Mouse (Mus musculus) 3134 (cell line): ENCODE measurements around the gene Gm20481.
"Not testable (repeated sequence)": the region's sequence is repeated elsewhere in the genome, so short reads cannot be mapped to it uniquely, and the experiment has no call there.

Experiments used
- DNase-seq: peaks from one replicate; pipeline ENCODE4 v3.0.0-alpha.2; 2011; ENCODE audit warnings: low spot score; ENCODE audit not compliant: insufficient read length; ENCODE audit errors: extremely low read depth

The Gm20481 gene

DNA sequence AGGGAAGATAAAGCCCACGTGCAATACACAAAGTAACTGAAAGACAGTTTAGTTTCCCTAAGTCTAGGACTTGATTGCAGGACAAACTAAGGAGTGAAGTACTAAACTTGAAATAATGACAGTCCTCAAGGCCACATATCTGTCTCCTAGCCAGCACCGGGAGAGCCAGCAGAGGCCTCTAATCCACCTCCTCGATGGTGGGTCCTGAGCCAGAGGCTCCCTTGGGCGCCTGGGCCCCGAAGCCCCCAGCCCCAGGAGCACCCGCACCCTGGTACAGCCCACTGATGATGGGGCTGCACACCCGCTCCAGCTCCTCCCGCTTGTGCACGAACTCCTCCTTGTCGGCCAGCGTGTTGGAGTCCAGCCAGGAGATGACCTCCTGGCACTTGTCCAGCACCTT is at the start of gene Gm20481:
Gene Gm20481 (plus strand): TSS at position 91 of the 400 bp plus-strand sequence.
- DNase-seq = not testable (repeated sequence)

DNA sequence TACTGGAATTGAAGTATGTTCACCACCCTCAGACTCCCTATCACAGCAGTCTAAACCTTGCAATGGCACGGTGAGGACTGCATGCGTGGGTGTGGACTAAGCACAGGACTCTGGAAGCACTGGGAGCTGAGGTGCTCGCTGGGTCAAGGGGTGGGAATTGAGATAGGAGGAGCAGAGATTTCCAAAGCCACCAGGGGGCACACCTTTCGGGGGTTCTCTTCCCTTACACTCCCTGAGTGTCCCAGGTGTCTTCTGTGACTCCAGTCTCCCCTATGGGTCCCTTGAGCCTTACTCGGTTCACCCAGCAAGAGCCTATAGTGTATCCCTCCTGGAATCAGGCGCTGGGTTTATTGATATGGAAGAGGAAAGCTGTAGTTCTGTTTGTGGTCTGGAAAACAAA is 46.8 kb upstream of the Gm20481 start:
- no peak for DNase-seq

DNA sequence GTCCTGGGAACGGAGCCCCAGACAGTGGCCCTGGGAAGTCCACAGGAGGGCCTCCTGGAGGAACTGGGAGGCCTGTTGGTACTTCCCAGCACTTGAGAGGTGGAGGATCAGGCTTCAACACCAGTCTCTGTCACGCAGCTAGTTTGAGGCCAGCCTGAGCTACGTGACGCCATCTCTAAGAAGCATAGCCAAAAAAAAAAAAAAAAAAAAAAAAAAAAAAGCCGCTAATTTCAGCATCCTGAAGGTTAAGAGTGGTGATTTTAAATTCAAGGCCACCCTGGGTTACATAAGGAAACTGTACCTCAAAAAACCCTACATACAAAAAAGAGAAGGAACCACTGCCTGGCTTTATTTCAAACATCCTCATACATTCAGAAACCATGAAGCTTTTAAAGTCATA is 45.5 kb upstream of the Gm20481 start:
- DNase-seq = no peak

DNA sequence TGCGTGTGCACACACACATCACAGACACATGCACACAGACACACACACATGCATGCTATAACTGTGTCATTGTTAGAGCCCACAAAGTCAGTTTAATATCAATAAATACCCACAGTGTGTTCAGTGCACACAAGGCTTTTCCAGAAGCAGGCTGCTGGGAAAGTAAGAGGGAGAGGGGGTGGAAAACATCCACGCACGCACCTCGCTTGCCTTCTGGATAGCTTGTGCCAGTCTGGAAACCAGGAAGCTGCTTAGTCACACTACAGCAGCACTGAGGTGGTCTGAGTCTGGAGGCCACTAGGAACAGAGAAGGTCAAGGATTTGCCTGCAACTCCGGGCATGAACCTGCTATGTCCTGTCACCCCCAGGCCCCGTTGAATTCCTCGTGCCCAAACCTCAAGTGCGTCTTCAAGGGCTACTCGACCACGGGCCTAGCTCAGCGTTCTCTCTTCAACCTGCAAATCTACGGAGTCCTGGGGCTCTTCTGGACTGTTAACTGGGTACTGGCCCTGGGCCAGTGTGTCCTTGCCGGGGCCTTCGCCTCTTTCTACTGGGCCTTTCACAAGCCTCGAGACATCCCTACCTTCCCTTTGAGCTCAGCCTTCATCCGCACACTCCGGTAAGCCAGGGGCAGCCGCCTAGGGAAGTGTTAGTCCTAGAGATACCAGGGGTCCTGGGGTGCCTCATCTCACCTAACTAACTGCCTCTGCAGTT is 42.2 kb upstream of the Gm20481 start:
- DNase-seq = no peak

DNA sequence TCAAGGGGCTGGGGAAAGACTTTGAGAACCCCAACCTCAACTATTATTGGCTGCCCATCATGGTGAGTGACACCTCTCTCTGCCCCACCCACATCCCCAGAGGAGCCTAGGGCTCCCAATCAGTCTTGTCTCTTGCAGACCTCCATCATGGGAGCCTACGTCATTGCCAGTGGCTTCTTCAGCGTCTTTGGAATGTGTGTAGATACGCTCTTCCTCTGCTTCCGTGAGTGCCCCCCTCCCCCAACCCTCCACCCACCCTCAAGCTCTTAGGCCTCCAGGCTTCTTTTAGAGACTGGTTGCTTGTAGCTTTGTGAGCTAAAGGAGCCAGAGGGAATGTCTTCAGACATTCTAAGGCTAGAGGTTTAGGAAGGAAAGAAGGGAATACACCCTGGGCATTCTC is 40.9 kb upstream of the Gm20481 start:
- no peak for DNase-seq

DNA sequence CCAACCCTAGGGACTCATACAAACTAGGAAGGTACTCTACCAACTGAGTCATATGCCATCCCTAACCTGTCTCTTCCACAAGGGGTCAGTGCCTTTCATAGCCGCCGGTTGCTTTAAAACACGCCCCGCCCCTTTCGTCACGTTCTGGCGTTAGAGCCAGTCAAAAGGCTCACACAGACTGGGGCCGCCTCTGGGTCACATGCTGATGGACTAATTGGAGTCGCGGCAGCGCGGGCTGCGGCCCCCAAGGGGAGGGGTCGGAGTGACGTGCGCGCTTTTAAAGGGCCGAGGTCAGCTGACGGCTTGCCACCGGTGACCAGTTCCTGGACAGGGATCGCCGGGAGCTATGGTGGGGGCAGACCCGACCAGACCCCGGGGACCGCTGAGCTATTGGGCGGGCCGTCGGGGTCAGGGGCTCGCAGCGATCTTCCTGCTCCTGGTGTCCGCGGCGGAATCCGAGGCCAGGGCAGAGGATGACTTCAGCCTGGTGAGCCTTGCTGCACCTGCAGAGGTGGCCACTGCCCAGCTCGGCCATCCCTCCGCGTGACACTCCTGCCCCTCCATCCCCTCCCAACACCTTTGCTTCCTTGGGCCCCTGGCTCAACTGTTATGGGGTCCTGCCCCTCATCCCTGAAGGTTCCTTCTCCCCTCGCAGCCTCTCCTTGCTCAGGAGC is 38.5 kb upstream of the Gm20481 start, which contains the start of gene Neu1:
Gene Neu1 (plus strand): TSS at position 193 of the 674 bp plus-strand sequence.
- peak; percentile 96 for DNase-seq

DNA sequence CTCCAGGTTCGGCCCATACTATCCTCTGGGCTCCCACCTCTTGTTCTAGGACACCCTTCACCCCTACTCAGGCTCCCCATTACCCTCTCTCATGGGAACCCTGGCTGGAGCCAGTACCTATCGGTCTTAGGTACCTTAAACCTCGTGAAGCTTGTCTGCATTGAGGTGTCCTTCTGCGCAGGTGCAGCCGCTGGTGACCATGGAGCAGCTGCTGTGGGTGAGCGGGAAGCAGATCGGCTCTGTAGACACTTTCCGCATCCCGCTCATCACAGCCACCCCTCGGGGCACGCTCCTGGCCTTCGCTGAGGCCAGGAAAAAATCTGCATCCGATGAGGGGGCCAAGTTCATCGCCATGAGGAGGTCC is 38.0 kb upstream of the Gm20481 start:
- DNase-seq = no peak

DNA sequence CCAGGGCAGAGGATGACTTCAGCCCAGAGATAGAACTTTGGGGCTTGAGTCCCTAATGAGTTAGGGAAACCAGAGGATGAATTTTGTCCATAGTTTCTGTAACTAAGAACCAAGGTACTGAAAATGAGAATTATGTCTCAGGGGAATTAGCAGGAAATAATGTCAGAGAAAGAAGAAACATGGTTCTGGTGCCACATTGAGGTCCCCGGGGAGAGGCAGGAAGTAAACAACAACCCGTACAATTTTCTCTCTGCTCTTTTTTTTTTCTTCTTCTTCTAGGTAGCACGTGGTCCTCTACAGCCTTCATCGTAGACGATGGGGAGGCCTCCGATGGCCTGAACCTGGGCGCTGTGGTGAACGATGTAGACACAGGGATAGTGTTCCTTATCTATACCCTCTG is 37.4 kb upstream of the Gm20481 start:
- no peak for DNase-seq

DNA sequence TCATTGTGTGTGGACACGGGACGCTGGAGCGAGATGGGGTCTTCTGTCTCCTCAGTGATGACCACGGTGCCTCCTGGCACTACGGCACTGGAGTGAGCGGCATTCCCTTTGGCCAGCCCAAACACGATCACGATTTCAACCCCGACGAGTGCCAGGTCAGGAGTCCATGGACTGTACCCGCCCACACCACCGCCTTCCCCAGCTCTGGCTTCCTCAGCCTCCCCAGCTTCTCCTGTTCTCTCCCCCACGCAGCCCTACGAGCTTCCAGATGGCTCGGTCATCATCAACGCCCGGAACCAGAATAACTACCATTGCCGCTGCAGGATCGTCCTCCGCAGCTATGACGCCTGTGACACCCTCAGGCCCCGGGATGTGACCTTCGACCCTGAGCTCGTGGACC is 35.7 kb upstream of the Gm20481 start:
- DNase-seq = no peak

DNA sequence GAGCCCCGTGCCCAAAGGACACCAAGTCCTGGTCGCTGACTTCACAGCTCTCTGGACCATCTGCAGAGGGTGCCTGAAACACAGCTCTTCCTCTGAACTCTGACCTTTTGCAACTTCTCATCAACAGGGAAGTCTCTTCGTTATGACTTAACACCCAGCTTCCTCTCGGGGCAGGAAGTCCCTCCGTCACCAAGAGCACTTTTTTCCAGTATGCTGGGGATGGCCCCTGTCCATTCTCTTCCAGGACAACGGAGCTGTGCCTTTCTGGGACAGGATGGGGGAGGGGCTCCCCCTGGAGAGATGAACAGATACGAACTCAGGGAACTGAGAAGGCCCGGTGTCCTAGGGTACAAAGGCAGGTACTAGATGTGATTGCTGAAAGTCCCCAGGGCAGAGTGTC is 34.9 kb upstream of the Gm20481 start:
- no peak for DNase-seq

DNA sequence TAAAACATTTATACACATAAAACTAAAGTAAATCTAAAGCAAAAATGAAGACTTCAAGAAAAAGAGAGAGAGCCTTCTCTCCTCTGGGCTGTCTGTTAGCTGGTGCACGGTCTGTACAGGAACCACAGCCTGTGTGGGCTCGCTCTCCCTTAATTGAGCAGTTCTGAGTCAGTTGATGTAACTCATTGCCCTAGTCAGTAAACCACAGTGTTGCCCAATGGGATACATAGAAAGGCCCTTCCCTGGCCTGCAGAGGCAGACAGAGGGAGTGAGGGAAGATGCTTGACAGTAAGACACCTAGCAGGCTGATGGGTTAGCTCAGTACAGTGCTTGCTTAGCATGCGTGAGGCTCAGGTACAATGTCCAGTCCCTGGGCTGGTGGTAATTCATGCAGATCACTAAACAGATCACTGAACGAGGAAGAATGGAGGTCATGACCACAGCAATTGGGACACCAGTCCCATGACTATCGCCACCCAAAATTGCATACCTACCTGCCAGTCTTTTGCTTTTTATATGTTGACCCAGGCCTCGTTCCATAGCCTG is 31.7 kb upstream of the Gm20481 start:
- no peak for DNase-seq

DNA sequence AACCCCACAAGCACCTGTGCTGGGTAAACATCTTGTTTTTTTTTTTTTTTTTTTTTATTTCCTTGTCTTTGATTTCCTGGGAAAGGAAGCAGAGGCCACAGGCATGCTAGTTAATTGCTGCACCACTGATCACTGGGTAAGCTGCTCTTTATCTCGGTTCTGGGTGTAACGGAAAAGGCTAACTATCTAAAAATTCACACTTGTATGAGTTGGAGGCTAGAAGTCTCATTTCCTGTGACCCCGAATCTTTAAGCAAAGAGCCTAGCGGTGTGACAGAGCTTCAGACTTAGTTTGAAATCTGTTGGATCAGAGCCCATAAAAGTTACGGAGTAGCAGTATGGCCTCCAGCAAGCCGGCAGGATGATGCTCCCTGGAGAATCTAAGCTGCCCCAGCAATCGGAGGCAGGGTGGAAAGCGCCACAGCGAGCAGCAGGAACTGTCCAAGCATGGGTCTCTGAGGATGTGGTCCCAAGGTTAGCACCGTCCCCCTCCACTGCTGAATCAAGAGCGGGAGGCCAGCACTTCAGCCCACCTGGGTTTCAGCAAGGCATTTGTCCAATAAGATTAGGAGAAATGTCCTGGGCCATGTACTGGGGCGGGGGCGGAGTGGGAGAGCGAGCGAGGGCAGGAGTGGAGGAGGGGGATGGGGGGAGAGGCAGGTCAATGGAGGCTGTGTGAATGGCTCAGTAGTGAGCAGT is 28.2 kb upstream of the Gm20481 start:
- DNase-seq = no peak

DNA sequence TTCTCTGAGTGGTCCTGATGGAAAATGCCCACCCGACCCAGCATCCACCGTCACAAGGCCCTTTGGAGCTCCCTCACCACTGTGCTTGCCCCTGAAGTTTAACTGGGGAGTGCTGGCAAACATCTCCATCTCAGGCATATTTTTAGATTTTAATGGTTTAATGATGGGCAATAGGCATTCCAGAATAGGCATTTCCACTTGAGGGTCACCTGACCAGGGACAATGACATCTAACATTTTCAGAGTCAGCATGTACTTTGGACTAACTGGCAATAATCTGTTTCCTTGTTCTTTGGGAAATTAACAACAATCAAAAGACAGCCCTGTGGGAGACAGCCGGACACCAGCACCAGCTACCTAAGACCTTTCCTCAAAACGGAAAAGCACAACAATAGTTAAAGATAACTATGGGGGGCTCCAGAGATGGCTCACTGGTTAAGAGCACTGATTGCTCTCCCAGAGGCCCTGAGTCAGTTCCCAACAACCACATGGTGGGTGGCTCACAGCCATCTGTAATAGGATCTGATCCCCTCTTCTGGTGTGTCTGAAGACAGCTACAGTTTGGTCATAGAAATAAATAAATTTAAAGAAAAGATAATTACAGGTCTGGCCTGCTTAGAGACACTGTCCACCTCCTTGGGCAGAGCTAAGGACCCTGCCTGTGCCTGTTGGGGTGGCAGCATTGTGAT is 26.4 kb upstream of the Gm20481 start:
- no peak for DNase-seq

DNA sequence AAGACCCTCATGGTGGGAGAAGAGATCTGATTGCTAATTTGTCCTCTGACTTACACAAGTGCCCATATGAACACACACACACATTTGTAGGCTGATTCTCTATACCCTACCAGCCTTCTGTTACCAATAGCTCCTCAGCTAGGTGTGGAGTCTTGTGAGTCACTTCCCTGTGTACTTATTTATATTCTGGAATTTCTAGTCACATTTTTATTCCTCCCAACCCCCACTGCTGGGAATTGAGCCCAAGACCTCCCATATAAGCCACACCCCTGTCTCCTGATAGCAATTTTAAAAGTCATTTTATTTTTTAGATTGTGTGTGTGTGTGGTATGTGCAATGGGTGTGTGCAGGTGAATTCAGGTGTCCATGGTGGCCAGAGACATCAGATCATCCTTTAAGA is 25.4 kb upstream of the Gm20481 start:
- DNase-seq = no peak

DNA sequence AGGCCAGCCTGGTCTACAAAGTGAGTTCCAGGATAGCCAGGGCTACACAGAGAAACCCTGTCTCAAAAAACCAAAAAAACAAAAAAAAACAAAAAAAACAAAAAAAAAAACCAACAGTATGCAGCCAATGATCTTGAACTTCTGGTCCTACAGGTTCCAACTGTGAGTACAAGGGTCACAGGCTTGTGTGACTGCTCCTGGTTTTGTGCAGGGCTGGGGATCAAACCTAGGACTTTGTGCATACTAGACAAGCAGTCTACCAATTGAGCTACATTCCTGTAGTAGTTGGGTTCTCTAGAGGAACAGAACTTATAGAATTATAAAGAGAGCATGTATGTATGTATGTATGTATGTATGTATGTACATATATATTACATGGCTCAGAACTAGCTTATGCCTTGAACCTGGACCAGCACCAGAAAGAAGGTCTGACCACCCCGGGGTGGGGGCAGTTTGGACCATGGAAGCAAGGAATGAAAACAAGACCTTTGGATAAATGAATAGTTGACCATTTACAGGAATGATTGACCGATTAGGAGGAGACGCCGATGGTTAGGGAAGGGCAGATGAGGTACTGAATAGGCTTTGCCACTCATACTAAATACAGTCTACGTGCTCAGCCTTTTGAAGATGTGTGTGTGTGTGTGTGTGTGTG is 23.1 kb upstream of the Gm20481 start:
- DNase-seq = no peak

DNA sequence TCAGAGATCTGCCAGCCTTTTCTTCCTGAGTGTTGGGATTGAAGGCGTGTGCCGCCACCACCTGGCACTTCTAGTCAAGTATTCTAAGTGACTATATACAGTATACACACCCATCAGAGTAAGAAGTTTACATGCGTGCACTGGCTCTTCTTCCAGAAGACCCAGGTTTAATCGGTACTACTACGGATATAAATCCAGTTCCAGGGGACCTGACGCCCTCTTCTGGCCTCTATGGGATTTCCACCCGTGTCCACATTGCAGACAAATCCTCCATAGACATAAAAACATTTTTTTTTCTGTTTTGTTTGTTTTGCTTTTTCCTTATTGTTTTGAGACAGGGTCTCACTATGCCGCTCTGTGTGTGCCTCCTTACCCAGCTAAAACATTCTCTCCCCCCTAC is 22.1 kb upstream of the Gm20481 start:
- no peak for DNase-seq

DNA sequence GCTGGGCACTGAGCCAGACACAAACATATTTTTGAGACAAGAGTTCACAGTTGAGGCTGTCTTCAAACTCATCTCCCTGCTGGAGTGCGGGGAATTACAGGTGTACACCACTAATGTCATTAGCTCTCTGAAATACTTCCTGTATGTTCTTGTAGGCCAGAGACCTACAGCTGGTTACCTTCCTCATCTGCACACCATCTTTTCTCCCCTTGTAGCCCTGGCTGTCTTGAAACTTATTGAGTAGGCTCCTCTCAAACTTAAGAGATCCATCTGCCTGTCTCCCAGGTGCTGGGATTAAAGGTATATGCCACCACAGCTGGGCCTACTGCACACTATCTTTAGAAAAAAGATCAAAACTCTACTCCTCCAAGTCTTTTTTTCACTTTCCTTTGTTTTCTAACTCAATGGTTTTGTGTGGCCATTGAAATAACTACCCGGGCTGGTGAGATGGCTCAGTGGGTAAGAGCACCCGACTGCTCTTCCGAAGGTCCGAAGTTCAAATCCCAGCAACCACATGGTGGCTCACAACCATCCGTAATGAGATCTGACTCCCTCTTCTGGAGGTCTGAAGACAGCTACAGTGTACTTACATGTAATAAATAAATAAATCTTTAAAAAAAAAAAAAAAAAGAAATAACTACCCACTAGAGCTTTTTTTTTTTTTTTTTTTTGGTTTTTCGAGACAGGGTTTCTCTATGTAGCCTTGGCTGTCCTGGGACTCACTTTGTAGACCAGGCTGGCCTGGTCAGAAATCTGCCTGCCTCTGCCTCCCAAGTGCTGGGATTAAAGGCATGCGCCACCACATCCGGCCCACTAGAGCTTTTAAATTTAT is 20.8 kb upstream of the Gm20481 start:
- DNase-seq = not testable (repeated sequence)

DNA sequence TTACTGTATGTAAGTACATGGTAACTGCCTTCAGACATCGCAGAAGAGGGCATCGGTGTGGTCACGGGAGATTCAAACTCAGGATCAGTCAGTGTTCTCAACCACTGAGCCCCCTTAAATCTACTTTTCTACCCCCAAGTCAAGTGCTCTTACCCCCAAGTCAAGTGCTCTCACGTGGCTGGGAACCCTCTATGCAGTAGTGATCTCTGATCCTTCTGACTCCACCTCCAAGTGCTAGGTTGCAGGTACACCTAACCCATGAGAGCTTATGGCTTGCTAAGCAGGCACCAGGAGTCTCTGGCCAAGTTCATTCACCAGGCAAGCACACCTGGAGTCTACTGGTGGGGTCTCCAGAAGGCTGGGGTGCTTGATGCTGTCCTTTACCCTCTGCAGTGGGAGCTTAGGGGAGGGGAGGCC is 20.2 kb upstream of the Gm20481 start:
- no peak for DNase-seq
